19 mouse cellular contexts compared by ENCODE assay signal in genomic region chr6:90754093-90754492, GRCm38 (mm10).
DNase-seq lines count a peak whose midpoint lies in the region; ATAC-seq and TF ChIP-seq lines count a peak whose summit lies in the region.
"Had no signal": no experiment of that assay in that cellular context is flagged by ENCODE, and none has a peak within 500 bp of the region (broad histone marks: within the 10 kb centered on the region; RNA-seq: fewer than 3 reads in every experiment).

No protein-coding gene starts in this region.

- no peak for TF ChIP-seq CTCF in thymus, adult 2 months (IDR thresholded peaks at IDR 0.05; ENCODE audit: borderline replicate concordance, control insufficient read depth, extremely low read depth, insufficient read depth, low read length, poor library complexity)

- WGBS in macrophage (ENCODE audit: missing documents): 33% methylated on average over 2 of the region's 2 CpGs
- WGBS in thymus, adult 2 months: 93% methylated on average over 2 of the region's 2 CpGs

- DNase-seq in lung, adult 18-20 months: peak; percentile 52 to 60
- DNase-seq in lung, postnatal 14 days: no peak
- DNase-seq in adipocyte (ENCODE audit: low spot score): peak; percentile 92
- DNase-seq in cerebellum, adult 11 months: no peak
- DNase-seq in thymus, adult 2 months: no peak
- DNase-seq: cerebellum, adult 2 months; gastrocnemius, postnatal 25 days; thymus, postnatal 36 days had no signal

- TF ChIP-seq POLR2A in thymus, adult 2 months (IDR thresholded peaks at IDR 0.05; ENCODE audit: control insufficient read depth, extremely low read depth, insufficient read depth, low read length, poor library complexity): no peak

- no peaks in the 10 kb centered on the region for H3K27me3 ChIP-seq in thymus, adult 2 months (ENCODE audit: control insufficient read depth, insufficient read depth, low read length)
- H3K27me3 ChIP-seq: forebrain, embryonic 13.5 days; kidney, embryonic 15.5 days; lung, embryonic 15.5 days had no signal

- no peaks in the 10 kb centered on the region for H3K36me3 ChIP-seq in macrophage (ENCODE audit: inconsistent target)
- H3K36me3 ChIP-seq in thymus, adult 2 months (ENCODE audit: control insufficient read depth, insufficient read depth, low read length): no peaks in the 10 kb centered on the region
- H3K36me3 ChIP-seq: G1E; kidney, embryonic 15.5 days; lung, embryonic 15.5 days had no signal

- H3K79me2 ChIP-seq in macrophage (ENCODE audit: inconsistent target): peaks cover 79% of the 10 kb centered on the region

- peak; percentile 27 for ATAC-seq in common myeloid progenitor, adult 5-6 weeks (replicated peaks; ENCODE audit: low read depth, poor library complexity, severe bottlenecking)
- ATAC-seq: CD4-positive, CD25-positive, alpha-beta regulatory T cell, adult 4 months; forebrain, embryonic 13.5 days; hindbrain, postnatal 0 days; intestine, postnatal 0 days had no signal

- H3K27ac ChIP-seq in macrophage: 0 out of 2 replicates have a peak overlapping the region, but pooled peaks have one; percentile 75
- H3K27ac ChIP-seq in thymus, adult 2 months (ENCODE audit: control insufficient read depth, insufficient read depth, low read length): no peak overlapping the region
- H3K27ac ChIP-seq: forebrain, embryonic 13.5 days; hindbrain, embryonic 10.5 days; hindbrain, postnatal 0 days; kidney, embryonic 15.5 days; lung, embryonic 15.5 days; midbrain, embryonic 10.5 days had no signal

- H3K4me3 ChIP-seq in macrophage (ENCODE audit: inconsistent target): no peak overlapping the region
- H3K4me3 ChIP-seq in thymus, adult 2 months (ENCODE audit: control insufficient read depth, insufficient read depth, low read length): no peak overlapping the region
- H3K4me3 ChIP-seq: forebrain, embryonic 13.5 days; hindbrain, embryonic 10.5 days; kidney, embryonic 15.5 days; lung, embryonic 15.5 days; midbrain, embryonic 10.5 days had no signal

- peaks cover 25% of the 10 kb centered on the region for H3K4me1 ChIP-seq in thymus, adult 2 months (replicated peaks; ENCODE audit: control insufficient read depth, insufficient read depth, low read length)
- H3K4me1 ChIP-seq: kidney, embryonic 15.5 days had no signal

Comparison
In these comparisons a context has a peak if more than half of its experiments do, and no peak if none do; other contexts are left out.
1. DNase-seq: peak in lung, adult 18-20 months (2 of 2) and adipocyte (single experiment); none in lung, postnatal 14 days (single experiment), cerebellum, adult 11 months (single experiment) and thymus, adult 2 months (single experiment).